Mouse (Mus musculus) E14TG2a.4 (cell line): ENCODE results near the gene Gng12.

ENCODE experiments used
- CTCF ChIP-seq: conservative IDR thresholded peaks from 2 replicates; pipeline ENCODE4 v1.5.1; 2014; ENCODE audit warnings: low read length
- NANOG ChIP-seq: IDR thresholded peaks from 2 replicates; pipeline ENCODE4 v1.6.1; 2014; ENCODE audit warnings: borderline replicate concordance, low read length, mixed read lengths

- no peak for TF ChIP-seq CTCF
- no peak for TF ChIP-seq NANOG
Measured at GRCm38 (mm10) chr6:66992232-66992631, 96.0 kb downstream of the Gng12 start.
